Mouse (Mus musculus) CH12.LX (cell line): ENCODE results near the gene Krt9. TPM values are rescaled to one million over a fixed set of nuclear protein-coding genes. Genes with fewer than 3 reads are reported as not detected.

Source experiments
- DNase-seq: peaks from one replicate; pipeline ENCODE4 v3.0.0-alpha.2; 2013; ENCODE audit errors: extremely low read depth
- H3K27ac ChIP-seq: 2 replicates; pipeline ENCODE4 v1.5.1; 2012; ENCODE audit warnings: low read depth, mild to moderate bottlenecking, control low read depth, moderate library complexity; ENCODE audit not compliant: insufficient read depth
- H3K27me3 ChIP-seq: replicated peaks from 2 replicates; pipeline ENCODE3; 2012; ENCODE audit warnings: inconsistent platforms
- H3K36me3 ChIP-seq, 2 experiments: replicated peaks in 1 of 2; 2 replicates each; pipeline versions ENCODE3 to v1.6.1; 2012; ENCODE audit warnings: inconsistent platforms in 1 of 2, low read length in 1 of 2, mild to moderate bottlenecking in 1 of 2, mixed read lengths in 1 of 2, moderate library complexity in 1 of 2; ENCODE audit not compliant: control insufficient read depth in 1 of 2, insufficient read depth in 1 of 2
- H3K4me1 ChIP-seq, 2 experiments: 2 replicates each; pipeline ENCODE4 v1.6.1; 2012; ENCODE audit warnings: inconsistent platforms in 1 of 2, moderate library complexity in 1 of 2; ENCODE audit not compliant: insufficient read depth in 2 of 2, control insufficient read depth in 1 of 2
- H3K4me2 ChIP-seq: 2 replicates; pipeline ENCODE4 v1.6.1; 2012; ENCODE audit warnings: low read depth, mild to moderate bottlenecking, control low read depth; ENCODE audit not compliant: poor library complexity, insufficient read depth, severe bottlenecking
- H3K4me3 ChIP-seq, 3 experiments: fragments of 150-350 bp in 1 of 3; sonication (generic) in 1 of 3; replicated peaks in 1 of 3; 2 replicates each; pipeline versions ENCODE3 to v1.5.1; 2011 to 2012; ENCODE audit warnings: low read depth in 2 of 3, low read length in 2 of 3, mild to moderate bottlenecking in 2 of 3, moderate library complexity in 2 of 3, control low read depth in 1 of 3, improper control_type of control experiment in 1 of 3, inconsistent platforms in 1 of 3, mixed read lengths in 1 of 3; ENCODE audit not compliant: poor library complexity in 1 of 3
- H3K79me2 ChIP-seq: replicated peaks from 2 replicates; pipeline ENCODE4 v1.6.1; 2012; ENCODE audit warnings: mild to moderate bottlenecking, moderate library complexity; ENCODE audit not compliant: control insufficient read depth, poor library complexity, insufficient read depth, severe bottlenecking; ENCODE audit errors: extremely low read depth
- H3K9ac ChIP-seq: 2 replicates; pipeline ENCODE4 v1.6.1; 2012; ENCODE audit warnings: low read depth, mild to moderate bottlenecking, control low read depth, moderate library complexity; ENCODE audit not compliant: insufficient read depth
- H3K9me3 ChIP-seq: replicated peaks from 2 replicates; pipeline ENCODE3; 2012; ENCODE audit warnings: low read length, inconsistent platforms, mixed read lengths
- CHD1 ChIP-seq: IDR thresholded peaks from 2 replicates; pipeline ENCODE4 v1.6.1; 2012; ENCODE audit warnings: low read depth, low read length, improper control_type of control experiment, inconsistent platforms
- E2F4 ChIP-seq: IDR thresholded peaks from 2 replicates; pipeline ENCODE4 v1.6.1; 2011; ENCODE audit warnings: low read depth, low read length, improper control_type of control experiment; ENCODE audit not compliant: insufficient replicate concordance
- GABPA ChIP-seq: IDR thresholded peaks from 2 replicates; pipeline ENCODE4 v1.6.1; 2012; ENCODE audit warnings: low read depth, low read length, improper control_type of control experiment, inconsistent platforms; ENCODE audit not compliant: insufficient replicate concordance
- IRF4 ChIP-seq: IDR thresholded peaks from 2 replicates; pipeline ENCODE4 v1.6.1; 2014; ENCODE audit warnings: low read depth, mild to moderate bottlenecking, inconsistent platforms, low read length, improper control_type of control experiment
- MAZ ChIP-seq: IDR thresholded peaks from 2 replicates; pipeline ENCODE4 v1.6.1; 2012; ENCODE audit warnings: low read depth, mild to moderate bottlenecking, inconsistent platforms, low read length, improper control_type of control experiment, moderate library complexity
- MXI1 ChIP-seq: IDR thresholded peaks from 2 replicates; pipeline ENCODE4 v1.6.1; 2011; ENCODE audit warnings: mild to moderate bottlenecking, low read depth, low read length, improper control_type of control experiment
- MYC ChIP-seq: IDR thresholded peaks from 2 replicates; pipeline ENCODE4 v1.6.1; 2011; ENCODE audit warnings: low read depth, mild to moderate bottlenecking, improper control_type of control experiment, low read length
- RCOR1 ChIP-seq: conservative IDR thresholded peaks from 2 replicates; pipeline ENCODE4 v1.6.1; 2012; ENCODE audit warnings: low read depth, mild to moderate bottlenecking, inconsistent platforms, low read length, improper control_type of control experiment
- SIN3A ChIP-seq: IDR thresholded peaks from 2 replicates; pipeline ENCODE4 v1.6.1; 2012; ENCODE audit warnings: low read length, improper control_type of control experiment, inconsistent platforms
- TBP ChIP-seq: conservative IDR thresholded peaks from 2 replicates; pipeline ENCODE4 v1.6.1; 2011; ENCODE audit warnings: low read depth, low read length, improper control_type of control experiment
- TCF12 ChIP-seq: IDR thresholded peaks from 2 replicates; pipeline ENCODE4 v1.6.1; 2014; ENCODE audit warnings: low read depth, mild to moderate bottlenecking, inconsistent platforms, low read length, improper control_type of control experiment
- UBTF ChIP-seq: IDR thresholded peaks from 2 replicates; pipeline ENCODE4 v1.6.1; 2012; ENCODE audit warnings: low read depth, mild to moderate bottlenecking, inconsistent platforms, low read length, improper control_type of control experiment, moderate library complexity
- ZKSCAN1 ChIP-seq: IDR thresholded peaks from 2 replicates; pipeline ENCODE4 v1.6.1; 2012; ENCODE audit warnings: low read depth, inconsistent platforms, low read length, improper control_type of control experiment, borderline replicate concordance
- ZNF384 ChIP-seq: IDR thresholded peaks from 2 replicates; pipeline ENCODE4 v1.6.1; 2012; ENCODE audit warnings: low read depth, low read length, improper control_type of control experiment, inconsistent platforms
- dilution Hi-C: fragments of 300-500 bp; cut with MboI; formaldehyde crosslinking; loops from 2 replicates; pipeline ENCODE4 v1.14.3; 2020; ENCODE audit warnings: low sequenced_read_pairs; ENCODE audit not compliant: extremely low pct_unique_long_range_greater_than_20kb, extremely low pct_ligation_motif_present
- in situ Hi-C: fragments of 300-500 bp; cut with MboI; formaldehyde crosslinking; loops from 3 replicates; pipeline ENCODE4 v1.14.3; 2019; ENCODE audit warnings: low sequenced_read_pairs, low pct_ligation_motif_present, low pct_unique_long_range_greater_than_20kb, mixed read lengths
- polyA plus RNA-seq: library from polyadenylated mRNA; unstranded; fragments of >175 nt; gene quantifications from 2 replicates; pipeline ENCODE4 v1.2.1, GENCODE M21; 2012; ENCODE audit warnings: low read depth; ENCODE audit not compliant: insufficient read length
- total RNA-seq, 2 experiments: library from RNA; depleted of rRNA; stranded (reverse); fragments of 300-350 nt in 1 of 2; fragments of >200 nt in 1 of 2; gene quantifications; 2 replicates each; pipeline ENCODE4 v1.2.3; 2012 to 2014

Gene Krt9
- total and polyA plus RNA-seq, 3 experiments, result not detected

GRCm38 (mm10) chr11:100178307-100178706 lies 14.7 kb downstream of the Krt9 start:
- no peak overlapping the region for H3K4me3 ChIP-seq
- H3K27me3 ChIP-seq, result peaks cover 92% of the 10 kb centered on the region
- TF ChIP-seq TCF12 (no peak), ZNF384 (no peak), UBTF (no peak), MYC (no peak), IRF4 (no peak), E2F4 (no peak), CHD1 (no peak), MAZ (no peak), MXI1 (no peak), GABPA (no peak), TBP (no peak)
- no peak overlapping the region for H3K27ac ChIP-seq
- no peaks in the 10 kb centered on the region for H3K9me3 ChIP-seq
- H3K36me3 ChIP-seq, result no peaks in the 10 kb centered on the region
- in situ Hi-C loops, result no loop called here
- H3K79me2 ChIP-seq, result no peaks in the 10 kb centered on the region
- no peak overlapping the region for H3K4me2 ChIP-seq
- DNase-seq, result no peak
- H3K9ac ChIP-seq, result no peak overlapping the region
- dilution Hi-C loops, result no loop called here
- no peaks in the 10 kb centered on the region for H3K4me1 ChIP-seq

DNA sequence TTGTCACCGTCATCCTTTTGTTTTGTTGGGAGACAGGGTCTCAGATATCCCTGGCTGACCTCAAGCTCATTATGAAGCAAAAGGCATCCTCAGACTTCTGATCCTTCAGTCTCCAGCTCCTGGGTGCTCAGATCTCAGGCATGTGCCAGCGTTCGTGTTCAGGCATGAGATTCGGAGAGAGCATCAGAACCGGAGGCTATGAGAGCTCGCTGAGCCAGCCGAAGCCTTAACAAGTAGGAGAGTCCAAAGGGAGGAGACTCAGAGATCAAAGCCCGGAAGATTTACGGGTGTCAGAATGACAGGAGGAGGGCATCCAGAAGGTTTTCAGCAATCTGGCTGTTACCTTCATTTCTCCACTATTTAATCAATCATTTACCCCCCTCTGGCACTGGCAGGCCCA lies 16.3 kb downstream of the Krt9 start:
- TF ChIP-seq RCOR1 (no peak), ZKSCAN1 (no peak), MXI1 (no peak), CHD1 (no peak), SIN3A (no peak)
- Histone ChIP-seq H3K4me3 (no peak overlapping the region), H3K79me2 (no peaks in the 10 kb centered on the region), H3K27me3 (peaks cover 92% of the 10 kb centered on the region), H3K4me2 (no peak overlapping the region), H3K4me1 (no peaks in the 10 kb centered on the region), H3K36me3 (no peaks in the 10 kb centered on the region), H3K9ac (no peak overlapping the region), H3K27ac (no peak overlapping the region), H3K9me3 (no peaks in the 10 kb centered on the region)
- in situ Hi-C loops, result no loop called here
- dilution Hi-C loops, result no loop called here
- DNase-seq, result no peak
